Mouse (Mus musculus) heart, postnatal 0 days (tissue): ENCODE results near the gene H2-Oa. TPM values are rescaled to one million over a fixed set of nuclear protein-coding genes. Genes with fewer than 3 reads are reported as not detected.

Experiments
- ATAC-seq: fragments of 200-750 bp; cut with Nextera tagmentation; 2 replicates; pipeline ENCODE4 v1.8.0; 2017; ENCODE audit warnings: low read depth, moderate number of reproducible peaks, moderate library complexity; ENCODE audit not compliant: insufficient read depth
- DNase-seq: peaks from one replicate; pipeline ENCODE4 v3.0.0-alpha.2; 2016; ENCODE audit warnings: low spot score
- H3K27ac ChIP-seq: fragments of 300-500 bp; sonication (generic); 2 replicates; pipeline ENCODE4 v1.5.1; 2014; ENCODE audit warnings: low read depth, mild to moderate bottlenecking
- H3K27me3 ChIP-seq: fragments of 300-500 bp; sonication (generic); 2 replicates; pipeline ENCODE4 v1.6.1; 2014; ENCODE audit warnings: low read length, mixed read lengths; ENCODE audit not compliant: control insufficient read depth, insufficient read depth
- H3K36me3 ChIP-seq: fragments of 300-500 bp; sonication (generic); replicated peaks from 2 replicates; pipeline ENCODE4 v1.6.1; 2014; ENCODE audit warnings: low read length, mixed read lengths; ENCODE audit not compliant: control insufficient read depth, insufficient read depth
- H3K4me1 ChIP-seq: fragments of 300-500 bp; sonication (generic); 2 replicates; pipeline ENCODE4 v1.6.1; 2014; ENCODE audit warnings: antibody characterized with exemption; ENCODE audit not compliant: control insufficient read depth, insufficient read depth
- H3K4me2 ChIP-seq: fragments of 300-500 bp; sonication (generic); 2 replicates; pipeline ENCODE4 v1.6.1; 2014; ENCODE audit warnings: low read depth, mild to moderate bottlenecking, low read length, moderate library complexity
- H3K4me3 ChIP-seq: fragments of 300-500 bp; sonication (generic); 2 replicates; pipeline ENCODE4 v1.5.1; 2014; ENCODE audit warnings: low read depth, low read length
- H3K9ac ChIP-seq: fragments of 300-500 bp; sonication (generic); replicated peaks from 2 replicates; pipeline ENCODE4 v1.6.1; 2014; ENCODE audit warnings: low read depth, low read length, mixed read lengths
- H3K9me3 ChIP-seq: fragments of 300-500 bp; sonication (generic); replicated peaks from 2 replicates; pipeline ENCODE4 v1.6.1; 2016; ENCODE audit warnings: low read length; ENCODE audit not compliant: control insufficient read depth
- CTCF ChIP-seq: IDR thresholded peaks from 2 replicates; pipeline ENCODE4 v1.5.1; 2016; ENCODE audit warnings: antibody characterized with exemption, control low read depth, low read depth
- EP300 ChIP-seq: IDR thresholded peaks from 2 replicates; pipeline ENCODE4 v1.6.1; 2016; ENCODE audit warnings: antibody characterized with exemption, low read depth
- WGBS: fragments of 180-500 bp; shearing (Covaris S2); extraction: QIAGEN DNeasy Blood & Tissue Kit; methylation state at CpG from one replicate; pipeline ENCODE4 v1.1.7; 2014; 5-methylcytosine and 5-hydroxymethylcytosine counted together
- polyA plus RNA-seq: library from polyadenylated mRNA; unstranded; fragments of >200 nt; fragmentation: Nextera tagmentation; extraction: Ambion mirVana; gene quantifications from 2 replicates; pipeline ENCODE4 v1.2.1, GENCODE M21; 2015
- total RNA-seq: library from RNA; depleted of rRNA; stranded (reverse); fragments of >200 nt; gene quantifications from 2 replicates; pipeline ENCODE4 v1.2.3, GENCODE M21; 2014; ENCODE audit warnings: low replicate concordance

Gene H2-Oa
- total and polyA plus RNA-seq, 2 experiments from 2014 or later = not detected

DNA sequence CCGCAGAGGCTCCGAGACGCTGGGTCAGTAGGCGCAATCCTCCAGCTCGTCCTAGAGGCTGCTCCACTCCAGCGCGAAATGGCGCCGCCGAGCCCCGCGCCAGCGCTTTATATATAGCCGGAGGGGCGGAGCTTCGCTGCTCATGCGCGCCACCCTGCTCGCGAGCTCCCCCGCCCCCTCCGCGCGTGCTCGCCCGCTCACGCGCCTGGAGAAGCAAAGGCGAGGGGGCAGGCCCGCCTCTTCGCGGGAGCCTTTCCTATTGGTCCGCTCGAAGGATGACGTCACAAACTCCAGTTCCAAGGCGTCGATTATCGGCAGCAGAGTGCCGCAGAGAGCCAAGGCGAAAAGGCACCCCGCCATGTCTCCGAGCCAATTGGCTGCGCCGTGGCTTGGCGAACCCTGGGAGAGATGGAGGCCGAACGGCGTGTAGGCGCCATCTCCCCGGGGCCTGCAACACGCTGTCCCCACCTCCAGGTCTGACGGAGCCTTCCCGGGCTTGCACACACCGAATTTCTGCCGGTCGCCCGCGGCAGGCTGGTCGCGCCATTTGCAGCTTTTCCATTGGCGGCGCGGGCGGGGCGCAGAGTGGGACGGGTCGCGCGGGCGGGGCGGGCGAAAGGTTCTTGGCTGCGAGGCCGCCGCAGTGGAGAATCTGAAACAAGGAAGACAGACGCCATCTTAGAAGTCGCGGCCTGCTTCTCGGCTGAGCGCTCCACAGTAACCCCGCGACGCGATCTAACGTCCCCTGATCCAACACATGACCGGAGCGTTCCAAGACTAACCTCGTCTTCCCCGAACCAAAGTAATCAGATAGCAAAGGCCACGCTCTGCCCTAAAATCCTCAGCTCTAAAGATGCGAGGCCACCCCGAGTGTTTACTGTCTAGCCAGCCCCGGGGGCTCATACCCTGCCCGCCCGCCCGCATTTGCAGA, 27.4 kb downstream of the H2-Oa start, which contains the start of gene H2-DMa:
TSS of gene H2-DMa (plus strand) at position 293 of the 931 bp plus-strand sequence.
- Histone ChIP-seq H3K27me3 (no peaks in the 10 kb centered on the region), H3K4me2 (peak within 1 kb of the TSS; percentile 90), H3K27ac (peak within 1 kb of the TSS; percentile 100), H3K9me3 (no peaks in the 10 kb centered on the region), H3K4me1 (peaks cover 9% of the 10 kb centered on the region; the same call in 1 of the 2 replicates), H3K9ac (peak within 1 kb of the TSS; percentile 97), H3K36me3 (peaks cover 37% of the 10 kb centered on the region), H3K4me3 (peak within 1 kb of the TSS; percentile 95)
- ATAC-seq (peak; percentile 71), DNase-seq (peak; percentile 98)
- WGBS = under 1% methylated on average over 96 of the region's 96 CpGs
- peak; percentile 86 for TF ChIP-seq EP300
- TF ChIP-seq CTCF = no peak

GRCm38 (mm10) chr17:34120180-34120723, 28.1 kb downstream of the H2-Oa start:
- DNase-seq (peak; percentile 85), ATAC-seq (peak; percentile 22)
- Histone ChIP-seq H3K27ac (peak overlapping the region; percentile 100), H3K36me3 (peaks cover 30% of the 10 kb centered on the region), H3K9me3 (no peaks in the 10 kb centered on the region), H3K27me3 (no peaks in the 10 kb centered on the region), H3K4me2 (peak overlapping the region; percentile 90), H3K4me3 (peak overlapping the region; percentile 95), H3K9ac (peak overlapping the region; percentile 97), H3K4me1 (peaks cover 15% of the 10 kb centered on the region)
- TF ChIP-seq CTCF = no peak
- peak; percentile 69; the same call in 1 of the 2 replicates for TF ChIP-seq EP300
- 1% methylated on average over 36 of the region's 42 CpGs for WGBS

GRCm38 (mm10) chr17:34120814-34121171, 28.7 kb downstream of the H2-Oa start:
- Histone ChIP-seq H3K27me3 (no peaks in the 10 kb centered on the region), H3K4me2 (peak overlapping the region; percentile 90), H3K9ac (peak overlapping the region; percentile 97), H3K36me3 (peaks cover 24% of the 10 kb centered on the region), H3K4me3 (peak overlapping the region; percentile 95), H3K9me3 (no peaks in the 10 kb centered on the region), H3K27ac (peak overlapping the region; percentile 100), H3K4me1 (peaks cover 15% of the 10 kb centered on the region)
- no peak for TF ChIP-seq EP300
- TF ChIP-seq CTCF = peak; percentile 23; the same call in 1 of the 2 replicates
- DNase-seq = no peak
- WGBS = under 1% methylated on average over 26 of the region's 31 CpGs
- peak; percentile 15 for ATAC-seq

DNA sequence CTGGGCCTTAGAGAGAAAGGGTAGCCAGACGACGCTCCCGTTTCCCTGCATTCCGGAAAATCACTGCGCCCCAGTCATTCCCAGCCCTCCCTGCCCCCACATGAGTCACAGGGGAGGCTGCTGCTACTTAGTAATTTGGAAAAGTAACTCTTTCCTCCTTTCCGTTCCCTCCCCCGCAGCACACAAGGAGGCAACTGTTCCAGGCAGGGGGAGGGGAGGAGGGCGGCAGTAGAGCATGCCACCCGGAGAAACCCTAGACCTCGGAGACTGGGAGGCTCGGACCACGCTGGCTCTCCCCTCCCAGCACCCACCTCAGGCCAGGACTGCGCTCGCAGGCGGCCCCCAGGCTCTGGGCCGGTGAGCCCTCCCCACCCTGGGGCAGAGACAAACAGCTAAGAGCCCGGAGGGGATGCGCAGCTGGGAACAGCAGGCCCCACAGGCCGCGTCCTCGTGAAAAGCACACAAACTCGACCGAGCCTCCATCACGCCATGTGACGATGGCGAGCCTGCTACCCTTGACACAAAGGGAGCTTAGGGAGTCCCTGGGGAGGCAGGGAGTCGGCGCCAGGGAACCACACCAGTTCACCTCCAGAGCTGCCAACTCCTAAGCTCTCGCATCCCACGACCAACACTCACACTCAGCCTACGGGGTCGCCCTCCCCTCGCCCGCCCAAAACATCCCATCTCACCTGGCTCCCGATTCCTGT, 29.2 kb downstream of the H2-Oa start:
- Histone ChIP-seq H3K9ac (peak overlapping the region; percentile 97), H3K9me3 (no peaks in the 10 kb centered on the region), H3K27ac (peak overlapping the region; percentile 100), H3K4me3 (peak overlapping the region; percentile 95), H3K36me3 (peaks cover 19% of the 10 kb centered on the region), H3K4me1 (peaks cover 15% of the 10 kb centered on the region), H3K27me3 (no peaks in the 10 kb centered on the region), H3K4me2 (peak overlapping the region; percentile 90)
- peak; percentile 16 for ATAC-seq
- DNase-seq = peak; percentile 92
- no peak; the same call in 1 of the 2 replicates for TF ChIP-seq EP300
- TF ChIP-seq CTCF = no peak
- under 1% methylated on average over 30 of the region's 35 CpGs for WGBS

- no peak for TF ChIP-seq EP300
- TF ChIP-seq CTCF = no peak
- peak overlapping the region; percentile 97 for H3K9ac ChIP-seq
- peaks cover 14% of the 10 kb centered on the region for H3K36me3 ChIP-seq
- H3K4me3 ChIP-seq = peak overlapping the region; percentile 95
- H3K4me1 ChIP-seq = peaks cover 10% of the 10 kb centered on the region
- 0% methylated on average over 8 of the region's 10 CpGs for WGBS
- DNase-seq (peak; percentile 40), ATAC-seq (no peak)
- no peaks in the 10 kb centered on the region for H3K27me3 ChIP-seq
- H3K4me2 ChIP-seq = peak overlapping the region; percentile 90
- H3K27ac ChIP-seq = peak overlapping the region; percentile 100
- H3K9me3 ChIP-seq = no peaks in the 10 kb centered on the region
Observed at GRCm38 (mm10) chr17:34121879-34122187, 29.7 kb downstream of the H2-Oa start.
